34 mouse cellular contexts compared by ENCODE assay signal in genomic region chr19:10970457-10970856, GRCm38 (mm10). TPM values are rescaled to one million over a fixed set of nuclear protein-coding genes. Genes with fewer than 3 reads are reported as not detected.
DNase-seq lines count a peak whose midpoint lies in the region; ATAC-seq and TF ChIP-seq lines count a peak whose summit lies in the region.
"Had no signal": no experiment of that assay in that cellular context is flagged by ENCODE, and none has a peak within 500 bp of the region (broad histone marks: within the 10 kb centered on the region; RNA-seq: fewer than 3 reads in every experiment).

No protein-coding gene starts in this region.

- no peak for ATAC-seq in liver, embryonic 12.5 days
- ATAC-seq in common myeloid progenitor, adult 5-6 weeks (replicated peaks; ENCODE audit: low read depth, poor library complexity, severe bottlenecking) = 0 out of 2 replicates have a peak, but pooled peaks have one; percentile 15
- ATAC-seq in megakaryocyte progenitor cell, adult 5-6 weeks (replicated peaks; ENCODE audit: poor library complexity) = 0 out of 2 replicates have a peak, but pooled peaks have one; percentile 34
- ATAC-seq: forebrain, embryonic 14.5 days had no signal

- no peak overlapping the region for H3K4me2 ChIP-seq in liver, embryonic 12.5 days
- H3K4me2 ChIP-seq: embryonic facial prominence, embryonic 12.5 days; heart, embryonic 15.5 days; hindbrain, embryonic 14.5 days; limb, embryonic 12.5 days; lung, embryonic 15.5 days had no signal

- peak; percentile 93 for DNase-seq in heart, adult 11 months
- DNase-seq in heart, postnatal 36 days = no peak
- DNase-seq in liver, adult 2 months (ENCODE audit: extremely low read depth, low read depth, low spot score) = peak; percentile 23
- DNase-seq in layer of hippocampus, postnatal 36 days = no peak
- no peak for DNase-seq in left cerebral cortex, postnatal 14 days (ENCODE audit: low spot score in 2 of 2)
- DNase-seq: adrenal gland, postnatal 25 days; cerebellum, adult 11-12 months; cerebellum, postnatal 10 days; gastrocnemius, postnatal 25 days; heart, postnatal 4 days; kidney, adult 8-10 months; midbrain, embryonic 14.5 days; right cerebral cortex, postnatal 25 days; spleen, adult 18-20 months; thymus, postnatal 14 days had no signal

- H3K27me3 ChIP-seq in liver, adult 2 months (ENCODE audit: control insufficient read depth, insufficient read depth, low read length) = no peaks in the 10 kb centered on the region
- H3K27me3 ChIP-seq in liver, embryonic 12.5 days (replicated peaks) = 0 out of 2 replicates have a peak, but pooled peaks cover 8% of the 10 kb centered on the region
- H3K27me3 ChIP-seq: embryonic facial prominence, embryonic 12.5 days; heart, embryonic 15.5 days; lung, embryonic 15.5 days had no signal

- H3K4me1 ChIP-seq in liver, adult 2 months (ENCODE audit: control insufficient read depth, insufficient read depth, low read length) = no peaks in the 10 kb centered on the region
- no peaks in the 10 kb centered on the region for H3K4me1 ChIP-seq in liver, embryonic 12.5 days
- H3K4me1 ChIP-seq: embryonic facial prominence, embryonic 12.5 days; heart, embryonic 15.5 days; limb, embryonic 12.5 days had no signal

- intact Hi-C loops in heart, postnatal 36 days (cut with DNase I) = no loop called here
- intact Hi-C loops in left cerebral cortex, postnatal 14 days (cut with DNase I) = no loop called here

- no peak overlapping the region for H3K4me3 ChIP-seq in liver, adult 2 months (ENCODE audit: insufficient read depth, low read depth, low read length)
- H3K4me3 ChIP-seq in liver, embryonic 12.5 days = no peak overlapping the region
- H3K4me3 ChIP-seq: embryonic facial prominence, embryonic 12.5 days; heart, embryonic 15.5 days; limb, embryonic 12.5 days; lung, embryonic 15.5 days had no signal

- WGBS in liver, adult 2 months = 65% methylated on average over 3 of the region's 3 CpGs
- WGBS in liver, embryonic 12.5 days (ENCODE audit: insufficient replicate concordance) = 20% methylated on average over 3 of the region's 3 CpGs

- H3K9ac ChIP-seq in liver, adult 2 months (ENCODE audit: low read depth, low read length) = no peak overlapping the region
- no peak overlapping the region for H3K9ac ChIP-seq in liver, embryonic 12.5 days
- H3K9ac ChIP-seq: embryonic facial prominence, embryonic 12.5 days; heart, embryonic 15.5 days; hindbrain, embryonic 14.5 days; limb, embryonic 12.5 days; liver, embryonic 14.5 days; lung, embryonic 15.5 days had no signal

- no peaks in the 10 kb centered on the region for H3K9me3 ChIP-seq in liver, embryonic 12.5 days (replicated peaks)
- H3K9me3 ChIP-seq: embryonic facial prominence, embryonic 12.5 days; heart, embryonic 15.5 days; lung, embryonic 15.5 days had no signal

- no peaks in the 10 kb centered on the region for H3K36me3 ChIP-seq in liver, adult 2 months (ENCODE audit: control insufficient read depth, insufficient read depth, low read length)
- no peaks in the 10 kb centered on the region for H3K36me3 ChIP-seq in liver, embryonic 12.5 days
- H3K36me3 ChIP-seq: embryonic facial prominence, embryonic 12.5 days; heart, embryonic 15.5 days; limb, embryonic 12.5 days; lung, embryonic 15.5 days had no signal

- TF ChIP-seq POLR2A in liver, adult 2 months (IDR thresholded peaks at IDR 0.05; ENCODE audit: extremely low read depth, insufficient read depth, low read length) = no peak

- H3K79me2 ChIP-seq in liver, adult 2 months (ENCODE audit: control insufficient read depth, insufficient read depth, low read length) = no peaks in the 10 kb centered on the region

- no peak for TF ChIP-seq CTCF in liver, adult 2 months (IDR thresholded peaks at IDR 0.05; ENCODE audit: low read depth, low read length)

- H3K27ac ChIP-seq in liver, adult 2 months (replicated peaks; ENCODE audit: insufficient read depth, low read depth, low read length) = 0 out of 2 replicates have a peak overlapping the region, but pooled peaks have one; percentile 26
- H3K27ac ChIP-seq in liver, embryonic 12.5 days = no peak overlapping the region
- H3K27ac ChIP-seq: embryonic facial prominence, embryonic 12.5 days; heart, embryonic 15.5 days; hindbrain, embryonic 14.5 days; kidney, postnatal 0 days; limb, embryonic 12.5 days; liver, embryonic 14.5 days; lung, embryonic 15.5 days had no signal

RNA-seq across cellular contexts. Expression of gene Ms4a10, which starts 4.0 kb away (rescaled TPM):
- total RNA-seq in heart, postnatal 36 days (2021) = not detected
- not detected in 2 replicates for total RNA-seq in liver, adult 2 months (2014; rRNA removed)
- not detected in 2 replicates for polyA plus RNA-seq in liver, adult 2 months (2012; rRNA removed)
- not detected in 2 replicates for polyA plus RNA-seq in liver, embryonic 12.5 days (2016; fragmentation: Nextera tagmentation; extraction: Ambion mirVana)
- total RNA-seq in common myeloid progenitor, adult 5-6 weeks (2017) = not detected in 2 replicates
- total RNA-seq in megakaryocyte progenitor cell, adult 5-6 weeks (2015) = not detected in 2 replicates
- not detected in 2 replicates for total RNA-seq in megakaryocyte progenitor cell, adult 5-6 weeks (2017)
- total RNA-seq in layer of hippocampus, postnatal 36 days (2021) = not detected
- total RNA-seq in left cerebral cortex, postnatal 14 days (2021) = not detected
- total RNA-seq: gastrocnemius, adult 18-20 months; gastrocnemius, postnatal 25 days; heart, adult 8-10 months; heart, postnatal 4 days; left cerebral cortex, postnatal 10 days; neutrophil, adult 5-6 weeks had no signal
- polyA plus RNA-seq: embryonic facial prominence, embryonic 12.5 days; forebrain, embryonic 14.5 days; heart, embryonic 15.5 days; hindbrain, embryonic 14.5 days; limb, embryonic 12.5 days; lung, embryonic 15.5 days; midbrain, embryonic 14.5 days; neural tube, embryonic 11.5 days had no signal

RNA-seq across cellular contexts. Expression of gene Ccdc86, which starts 21.4 kb away (rescaled TPM):
- total RNA-seq in heart, postnatal 36 days (2021) = 1 to 10 TPM; 6.3 to 6.5 TPM
- total RNA-seq in liver, adult 2 months (2014; rRNA removed) = 1.2 and 1.3 TPM in 2 replicates
- polyA plus RNA-seq in liver, adult 2 months (2012; rRNA removed) = 4.3 and 4.4 TPM in 2 replicates
- 31.9 and 32.9 TPM in 2 replicates for polyA plus RNA-seq in liver, embryonic 12.5 days (2016; fragmentation: Nextera tagmentation; extraction: Ambion mirVana)
- 13.9 and 21.4 TPM in 2 replicates for total RNA-seq in common myeloid progenitor, adult 5-6 weeks (2017)
- total RNA-seq in megakaryocyte progenitor cell, adult 5-6 weeks (2015) = 28.1 and 31.0 TPM in 2 replicates
- 17.6 and 20.5 TPM in 2 replicates for total RNA-seq in megakaryocyte progenitor cell, adult 5-6 weeks (2017)
- 1 to 10 TPM; 8.3 to 8.8 TPM for total RNA-seq in layer of hippocampus, postnatal 36 days (2021)
- total RNA-seq in left cerebral cortex, postnatal 14 days (2021) = 1 to 10 TPM; 8.5 to 8.9 TPM

RNA-seq across cellular contexts. Expression of gene Ms4a15, which starts 22.6 kb away (rescaled TPM):
- total RNA-seq in heart, postnatal 36 days (2021) = not detected
- total RNA-seq in liver, adult 2 months (2014; rRNA removed) = not detected in 2 replicates
- not detected in 2 replicates for polyA plus RNA-seq in liver, adult 2 months (2012; rRNA removed)
- polyA plus RNA-seq in liver, embryonic 12.5 days (2016; fragmentation: Nextera tagmentation; extraction: Ambion mirVana) = not detected in 2 replicates
- not detected in 2 replicates for total RNA-seq in common myeloid progenitor, adult 5-6 weeks (2017)
- total RNA-seq in megakaryocyte progenitor cell, adult 5-6 weeks (2015) = not detected in 2 replicates
- total RNA-seq in megakaryocyte progenitor cell, adult 5-6 weeks (2017) = not detected in 2 replicates
- not detected for total RNA-seq in layer of hippocampus, postnatal 36 days (2021)
- total RNA-seq in left cerebral cortex, postnatal 14 days (2021) = under 1 TPM in 1 of 2 experiments, not detected in 1; 0.80 TPM
- total RNA-seq: adrenal gland, adult 18-20 months; adrenal gland, postnatal 25 days; gastrocnemius, adult 18-20 months; gastrocnemius, postnatal 25 days; heart, adult 8-10 months; heart, postnatal 4 days; left cerebral cortex, postnatal 10 days; neutrophil, adult 5-6 weeks had no signal
- polyA plus RNA-seq: embryonic facial prominence, embryonic 12.5 days; forebrain, embryonic 14.5 days; heart, embryonic 15.5 days; hindbrain, embryonic 14.5 days; kidney, postnatal 0 days; limb, embryonic 12.5 days; liver, embryonic 14.5 days; midbrain, embryonic 14.5 days; neural tube, embryonic 11.5 days; stomach, embryonic 16.5 days; urinary bladder, adult 2 months had no signal

RNA-seq across cellular contexts. Expression of gene Ptgdr2, which starts 33.5 kb away (rescaled TPM):
- total RNA-seq in heart, postnatal 36 days (2021) = under 1 TPM in 1 of 2 experiments, not detected in 1; 0.14 TPM
- total RNA-seq in liver, adult 2 months (2014; rRNA removed) = not detected in 2 replicates
- polyA plus RNA-seq in liver, adult 2 months (2012; rRNA removed) = not detected in 2 replicates
- 0.05 and 0.06 TPM in 2 replicates for polyA plus RNA-seq in liver, embryonic 12.5 days (2016; fragmentation: Nextera tagmentation; extraction: Ambion mirVana)
- 0.23 TPM in 1 of 2 replicates, not detected in the other for total RNA-seq in common myeloid progenitor, adult 5-6 weeks (2017)
- total RNA-seq in megakaryocyte progenitor cell, adult 5-6 weeks (2015) = 0.07 and 0.17 TPM in 2 replicates
- 0.07 TPM in 1 of 2 replicates, not detected in the other for total RNA-seq in megakaryocyte progenitor cell, adult 5-6 weeks (2017)
- under 1 TPM; 0.20 to 0.28 TPM for total RNA-seq in layer of hippocampus, postnatal 36 days (2021)
- total RNA-seq in left cerebral cortex, postnatal 14 days (2021) = under 1 TPM; 0.32 to 0.33 TPM
- total RNA-seq: adrenal gland, adult 18-20 months; gastrocnemius, adult 18-20 months; gastrocnemius, postnatal 25 days had no signal
- polyA plus RNA-seq: kidney, postnatal 0 days; neural tube, embryonic 11.5 days; stomach, embryonic 16.5 days had no signal

RNA-seq across cellular contexts. Expression of gene Ms4a18, which starts 47.4 kb away (rescaled TPM):
- total RNA-seq in heart, postnatal 36 days (2021) = not detected
- not detected in 2 replicates for total RNA-seq in liver, adult 2 months (2014; rRNA removed)
- not detected in 2 replicates for polyA plus RNA-seq in liver, adult 2 months (2012; rRNA removed)
- not detected in 2 replicates for polyA plus RNA-seq in liver, embryonic 12.5 days (2016; fragmentation: Nextera tagmentation; extraction: Ambion mirVana)
- total RNA-seq in common myeloid progenitor, adult 5-6 weeks (2017) = not detected in 2 replicates
- not detected in 2 replicates for total RNA-seq in megakaryocyte progenitor cell, adult 5-6 weeks (2015)
- not detected in 2 replicates for total RNA-seq in megakaryocyte progenitor cell, adult 5-6 weeks (2017)
- total RNA-seq in layer of hippocampus, postnatal 36 days (2021) = not detected
- not detected for total RNA-seq in left cerebral cortex, postnatal 14 days (2021)
- total RNA-seq: adrenal gland, adult 18-20 months; adrenal gland, postnatal 25 days; gastrocnemius, adult 18-20 months; gastrocnemius, postnatal 25 days; heart, adult 8-10 months; heart, postnatal 4 days; left cerebral cortex, postnatal 10 days; neutrophil, adult 5-6 weeks had no signal
- polyA plus RNA-seq: embryonic facial prominence, embryonic 12.5 days; forebrain, embryonic 14.5 days; heart, embryonic 15.5 days; hindbrain, embryonic 14.5 days; kidney, postnatal 0 days; limb, embryonic 12.5 days; liver, embryonic 14.5 days; lung, embryonic 15.5 days; midbrain, embryonic 14.5 days; neural tube, embryonic 11.5 days; urinary bladder, adult 2 months had no signal

Comparison
In these comparisons a context has a peak if more than half of its experiments do, and no peak if none do; other contexts are left out.
1. DNase-seq: peak in heart, adult 11 months (single experiment) and liver, adult 2 months (single experiment); none in heart, postnatal 36 days (0 of 2), layer of hippocampus, postnatal 36 days (0 of 2) and left cerebral cortex, postnatal 14 days (0 of 2).